24 mouse cellular contexts compared by ENCODE assay signal in genomic region chr9:54139191-54139590, GRCm38 (mm10).
DNase-seq lines count a peak whose midpoint lies in the region; ATAC-seq lines count a peak whose summit lies in the region.
"Had no signal": no experiment of that assay in that cellular context is flagged by ENCODE, and none has a peak within 500 bp of the region (broad histone marks: within the 10 kb centered on the region; RNA-seq: fewer than 3 reads in every experiment).

No protein-coding gene starts in this region.

- DNase-seq in kidney, adult 9 months: peak; percentile 86
- no peak for DNase-seq in kidney, postnatal 4 days
- peak; percentile 31 to 56 for DNase-seq in kidney, postnatal 36 days
- DNase-seq in kidney, adult 11 months: no peak
- no peak for DNase-seq in liver
- peak; percentile 40 for DNase-seq in yolk sac, embryonic 10.5 days (ENCODE audit: low spot score)
- no peak for DNase-seq in heart, postnatal 10 days
- DNase-seq: adrenal gland, adult 2 months; adrenal gland, postnatal 10 days; adrenal gland, postnatal 25 days; cerebellum, adult 11 months; cerebellum, adult 18-20 months; cerebellum, adult 8-10 months; cerebellum, adult 9-11 months; cerebellum, postnatal 14 days; cerebellum, postnatal 36 days; embryo, embryonic 11 days had no signal

- peak; percentile 32; the same call in 1 of the 2 replicates for ATAC-seq in liver, embryonic 16.5 days (ENCODE audit: low read depth)
- ATAC-seq: forebrain, embryonic 14.5 days had no signal

- 45% methylated on average over 1 of the region's 1 CpGs for WGBS in liver, embryonic 16.5 days (ENCODE audit: insufficient replicate concordance)

- H3K4me3 ChIP-seq in liver, embryonic 16.5 days (ENCODE audit: low read depth, low read length): no peak overlapping the region
- H3K4me3 ChIP-seq: embryonic facial prominence, embryonic 13.5 days; embryonic facial prominence, embryonic 15.5 days; erythroblast, embryonic 14.5 days; forebrain, embryonic 10.5 days; forebrain, embryonic 12.5 days had no signal

- H3K27me3 ChIP-seq in liver, embryonic 16.5 days (ENCODE audit: control insufficient read depth, insufficient read depth, low read depth, low read length): no peaks in the 10 kb centered on the region
- H3K27me3 ChIP-seq: embryonic facial prominence, embryonic 13.5 days; embryonic facial prominence, embryonic 15.5 days; forebrain, embryonic 12.5 days had no signal

- H3K4me2 ChIP-seq in liver, embryonic 16.5 days (ENCODE audit: low read depth, low read length): no peak overlapping the region
- H3K4me2 ChIP-seq: embryonic facial prominence, embryonic 13.5 days; embryonic facial prominence, embryonic 15.5 days; forebrain, embryonic 12.5 days had no signal

- no peaks in the 10 kb centered on the region for H3K9me3 ChIP-seq in liver, embryonic 16.5 days (replicated peaks; ENCODE audit: control insufficient read depth, low read length)
- H3K9me3 ChIP-seq: embryonic facial prominence, embryonic 13.5 days; embryonic facial prominence, embryonic 15.5 days; forebrain, embryonic 10.5 days; forebrain, embryonic 12.5 days had no signal

- no peaks in the 10 kb centered on the region for H3K36me3 ChIP-seq in liver, embryonic 16.5 days (ENCODE audit: control insufficient read depth, insufficient read depth)
- H3K36me3 ChIP-seq: embryonic facial prominence, embryonic 13.5 days; embryonic facial prominence, embryonic 15.5 days; forebrain, embryonic 10.5 days; forebrain, embryonic 12.5 days had no signal

- H3K27ac ChIP-seq in liver, embryonic 16.5 days (ENCODE audit: low read length): no peak overlapping the region
- H3K27ac ChIP-seq: embryonic facial prominence, embryonic 13.5 days; embryonic facial prominence, embryonic 15.5 days; forebrain, embryonic 10.5 days; forebrain, embryonic 12.5 days had no signal

- intact Hi-C loops in heart, postnatal 10 days (cut with DNase I): no loop called here

- H3K4me1 ChIP-seq in liver, embryonic 16.5 days (ENCODE audit: control insufficient read depth, low read depth, low read length): no peaks in the 10 kb centered on the region
- H3K4me1 ChIP-seq: embryonic facial prominence, embryonic 13.5 days; embryonic facial prominence, embryonic 15.5 days; forebrain, embryonic 10.5 days; forebrain, embryonic 12.5 days had no signal

- H3K9ac ChIP-seq in liver, embryonic 16.5 days (ENCODE audit: low read depth, low read length): no peak overlapping the region
- H3K9ac ChIP-seq: embryonic facial prominence, embryonic 13.5 days; embryonic facial prominence, embryonic 15.5 days; forebrain, embryonic 12.5 days had no signal

Comparison
In these comparisons a context has a peak if more than half of its experiments do, and no peak if none do; other contexts are left out.
1. DNase-seq: peak in kidney, adult 9 months (single experiment), kidney, postnatal 36 days (2 of 2) and yolk sac, embryonic 10.5 days (single experiment); none in kidney, postnatal 4 days (0 of 2), kidney, adult 11 months (single experiment), liver (single experiment) and heart, postnatal 10 days (0 of 2).